Mouse (Mus musculus) stomach, postnatal 0 days (tissue): ENCODE measurements around the gene Itga9.

Source experiments
- CTCF ChIP-seq: IDR thresholded peaks from 2 replicates; pipeline ENCODE4 v1.5.1; 2016; ENCODE audit warnings: antibody characterized with exemption, low read depth, mild to moderate bottlenecking, moderate library complexity
- EP300 ChIP-seq: optimal IDR thresholded peaks from 2 replicates; pipeline ENCODE3; 2016; ENCODE audit warnings: antibody characterized with exemption

- TF ChIP-seq EP300 (no peak), CTCF (no peak)
Measured at GRCm38 (mm10) chr9:118877365-118878008, 271.0 kb downstream of the Itga9 start.
